Mouse (Mus musculus) brain, embryonic 14.5 days (tissue): ENCODE data around the gene Cntn5.

ENCODE experiments used
- CTCF ChIP-seq: fragments of 200-500 bp; IDR thresholded peaks from 2 replicates; pipeline ENCODE4 v1.5.1; 2012; ENCODE audit warnings: inconsistent platforms, mild to moderate bottlenecking, moderate library complexity, borderline replicate concordance; ENCODE audit not compliant: insufficient read depth, insufficient read length; ENCODE audit errors: extremely low read depth
- POLR2A ChIP-seq: fragments of 200-500 bp; IDR thresholded peaks from 2 replicates; pipeline ENCODE4 v1.6.1; 2012; ENCODE audit warnings: mild to moderate bottlenecking, inconsistent platforms, borderline replicate concordance; ENCODE audit not compliant: poor library complexity, insufficient read depth, insufficient read length, severe bottlenecking; ENCODE audit errors: extremely low read depth

DNA sequence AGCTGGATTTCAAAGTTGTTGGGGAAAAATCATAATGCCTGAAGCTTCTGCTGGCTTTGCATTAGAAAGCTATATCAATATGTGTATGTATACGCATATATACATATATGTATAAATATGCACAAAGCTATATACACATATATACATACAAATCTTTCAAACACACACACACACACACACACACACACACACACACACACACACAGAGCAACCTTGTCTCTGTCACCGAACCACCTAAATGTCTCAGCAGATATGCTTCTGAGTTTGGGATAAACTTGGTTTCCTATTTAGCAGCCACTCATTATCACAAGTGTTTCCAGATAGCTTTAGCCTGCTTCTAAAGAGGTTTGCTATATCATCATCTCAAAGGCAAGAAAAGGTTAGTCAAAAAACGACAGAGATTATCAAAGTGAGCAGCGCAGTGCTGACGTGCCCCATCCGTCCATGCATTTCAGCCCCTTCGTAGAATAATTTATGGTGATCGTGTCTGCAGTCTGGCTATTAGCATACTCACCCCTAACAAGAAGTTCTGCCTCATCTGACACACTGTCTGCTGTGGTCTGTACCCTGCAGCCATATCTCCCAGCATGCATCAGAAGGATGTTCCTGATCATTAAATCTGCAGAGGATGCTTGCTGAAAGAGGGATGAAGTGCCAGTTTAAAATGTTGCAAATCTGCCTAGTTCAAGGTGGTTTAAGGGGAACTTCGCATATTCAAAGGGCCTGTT, 1123.3 kb downstream of the Cntn5 start:
- TF ChIP-seq CTCF (no peak), POLR2A (no peak)
